Mouse (Mus musculus): ENCODE measurements around the gene Scgb1c1. TPM values are rescaled to one million over a fixed set of nuclear protein-coding genes. Genes with fewer than 3 reads are reported as not detected.

Scgb1c1 gene
- polyA plus RNA-seq, 1 experiment from 2014 or later = not detected

DNA sequence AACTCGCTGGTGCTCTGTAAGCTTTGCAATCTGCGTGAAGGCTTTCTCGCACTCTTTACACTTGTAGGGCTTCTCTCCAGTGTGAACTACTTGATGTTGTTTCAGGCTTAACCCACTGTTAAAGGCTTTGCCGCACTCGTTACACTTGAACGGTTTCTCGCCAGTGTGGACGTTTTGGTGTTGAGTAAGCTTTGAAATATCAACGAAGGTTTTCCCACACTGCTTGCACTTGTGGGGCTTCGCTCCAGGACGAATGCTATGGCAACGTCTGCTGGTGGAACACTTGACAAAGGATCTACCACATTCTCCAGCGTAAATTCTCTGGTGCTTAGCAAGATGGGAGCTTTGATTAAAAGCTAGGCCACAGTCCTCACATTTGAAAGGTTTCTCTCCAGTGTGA lies 33.6 kb upstream of the Scgb1c1 start:
- no peak overlapping the region for H3K9ac ChIP-seq (replicated peaks)
- H3K4me1 ChIP-seq (ENCODE audit: insufficient read depth) = no peaks in the 10 kb centered on the region
- H3K27me3 ChIP-seq (ENCODE audit: insufficient read depth, low read length) = no peaks in the 10 kb centered on the region
- H3K9me3 ChIP-seq (ENCODE audit: low read length) = no peaks in the 10 kb centered on the region
- ATAC-seq (no peak), DNase-seq (no peak)
- no peak for TF ChIP-seq EP300 (IDR thresholded peaks at IDR 0.05; ENCODE audit: low read depth)
- TF ChIP-seq CTCF (IDR thresholded peaks at IDR 0.05; ENCODE audit: low read depth) = no peak
- no peak overlapping the region for H3K27ac ChIP-seq (ENCODE audit: low read depth)
- WGBS (ENCODE audit: insufficient replicate concordance) = 83% methylated on average over 13 of the region's 13 CpGs
- no peak overlapping the region for H3K4me3 ChIP-seq (ENCODE audit: low read depth, low read length)
- H3K4me2 ChIP-seq (ENCODE audit: low read depth, low read length) = no peak overlapping the region
- H3K36me3 ChIP-seq (replicated peaks; ENCODE audit: insufficient read depth, low read length) = no peaks in the 10 kb centered on the region

DNA sequence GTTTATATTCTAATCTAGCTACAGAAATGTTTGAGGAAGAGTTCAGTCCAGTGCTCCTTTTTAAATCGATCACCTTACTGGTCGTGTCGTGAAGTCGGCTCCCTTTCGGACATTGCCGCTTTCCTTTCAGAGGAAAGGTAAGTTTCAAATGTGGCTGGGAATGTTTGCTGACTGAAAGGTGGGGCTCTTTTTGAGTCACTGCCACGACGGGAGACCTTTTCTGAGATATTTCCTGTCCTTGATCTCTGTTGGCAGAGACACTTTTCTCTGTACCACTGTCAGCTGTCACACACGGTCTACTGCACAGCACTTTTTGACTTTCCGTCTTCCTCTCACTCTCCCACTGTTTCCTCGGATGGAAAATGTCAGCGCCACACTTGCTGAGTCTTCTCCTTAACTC lies 32.5 kb upstream of the Scgb1c1 start:
- no peak for ATAC-seq
- H3K4me2 ChIP-seq (ENCODE audit: low read depth, low read length) = no peak overlapping the region
- H3K27me3 ChIP-seq (ENCODE audit: insufficient read depth, low read length) = no peaks in the 10 kb centered on the region
- DNase-seq = no peak
- no peak overlapping the region for H3K4me3 ChIP-seq (ENCODE audit: low read depth, low read length)
- no peaks in the 10 kb centered on the region for H3K36me3 ChIP-seq (replicated peaks; ENCODE audit: insufficient read depth, low read length)
- no peak overlapping the region for H3K27ac ChIP-seq (ENCODE audit: low read depth)
- TF ChIP-seq EP300 (IDR thresholded peaks at IDR 0.05; ENCODE audit: low read depth) (no peak), CTCF (IDR thresholded peaks at IDR 0.05; ENCODE audit: low read depth) (no peak)
- WGBS (ENCODE audit: insufficient replicate concordance) = 81% methylated on average over 12 of the region's 12 CpGs
- no peaks in the 10 kb centered on the region for H3K9me3 ChIP-seq (ENCODE audit: low read length)
- no peaks in the 10 kb centered on the region for H3K4me1 ChIP-seq (ENCODE audit: insufficient read depth)
- H3K9ac ChIP-seq (replicated peaks) = no peak overlapping the region

DNA sequence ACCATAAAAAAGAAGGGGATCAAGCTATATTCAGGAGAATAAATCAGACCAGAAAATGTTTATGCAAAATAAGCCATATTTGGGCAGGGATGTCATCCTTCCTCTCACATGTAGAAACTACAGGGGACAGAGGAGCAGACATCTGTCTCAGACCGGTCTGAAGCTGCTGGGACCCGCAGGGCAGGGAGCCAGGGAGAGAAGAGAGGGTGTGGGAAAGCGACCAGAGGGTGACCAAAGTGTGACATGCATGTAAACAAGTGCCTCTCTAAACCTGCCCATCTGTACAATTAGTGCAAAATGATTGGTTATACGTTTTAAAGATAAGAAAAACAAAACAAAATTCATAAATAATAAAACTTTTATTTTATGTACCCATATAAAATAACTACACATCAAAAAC lies 25.2 kb upstream of the Scgb1c1 start:
- no peak overlapping the region for H3K4me3 ChIP-seq (ENCODE audit: low read depth, low read length)
- no peaks in the 10 kb centered on the region for H3K27me3 ChIP-seq (ENCODE audit: insufficient read depth, low read length)
- H3K9ac ChIP-seq (replicated peaks) = no peak overlapping the region
- no peak overlapping the region for H3K27ac ChIP-seq (ENCODE audit: low read depth)
- 71% methylated on average over 4 of the region's 4 CpGs for WGBS (ENCODE audit: insufficient replicate concordance)
- H3K4me2 ChIP-seq (ENCODE audit: low read depth, low read length) = no peak overlapping the region
- ATAC-seq (no peak), DNase-seq (no peak)
- no peaks in the 10 kb centered on the region for H3K9me3 ChIP-seq (ENCODE audit: low read length)
- no peaks in the 10 kb centered on the region for H3K36me3 ChIP-seq (replicated peaks; ENCODE audit: insufficient read depth, low read length)
- no peak for TF ChIP-seq EP300 (IDR thresholded peaks at IDR 0.05; ENCODE audit: low read depth)
- TF ChIP-seq CTCF (IDR thresholded peaks at IDR 0.05; ENCODE audit: low read depth) = no peak
- H3K4me1 ChIP-seq (ENCODE audit: insufficient read depth) = no peaks in the 10 kb centered on the region; the same call in 1 of the 2 replicates

DNA sequence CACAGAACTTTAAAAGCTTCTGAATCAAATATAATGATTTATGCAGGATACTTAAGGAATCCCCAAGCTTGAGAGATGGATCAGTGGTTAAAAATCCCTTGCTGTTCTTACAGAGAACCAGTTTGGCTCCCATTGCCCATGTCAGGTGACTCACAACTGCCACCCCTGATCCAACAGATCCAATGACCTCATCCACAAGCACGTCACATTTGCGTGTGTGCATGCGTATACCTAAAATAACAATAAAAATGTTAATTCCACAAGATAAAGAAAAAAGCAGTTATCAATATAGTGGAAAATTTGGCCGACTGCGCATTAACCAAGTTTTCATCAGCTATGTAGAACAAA lies 24.1 kb upstream of the Scgb1c1 start:
- no peak for TF ChIP-seq CTCF (IDR thresholded peaks at IDR 0.05; ENCODE audit: low read depth)
- TF ChIP-seq EP300 (IDR thresholded peaks at IDR 0.05; ENCODE audit: low read depth) = no peak
- Histone ChIP-seq H3K36me3 (replicated peaks; ENCODE audit: insufficient read depth, low read length) (no peaks in the 10 kb centered on the region), H3K4me3 (ENCODE audit: low read depth, low read length) (no peak overlapping the region), H3K4me1 (ENCODE audit: insufficient read depth) (no peaks in the 10 kb centered on the region; the same call in 1 of the 2 replicates), H3K9me3 (ENCODE audit: low read length) (no peaks in the 10 kb centered on the region), H3K4me2 (ENCODE audit: low read depth, low read length) (peak overlapping the region; percentile 76), H3K27ac (ENCODE audit: low read depth) (no peak overlapping the region), H3K27me3 (ENCODE audit: insufficient read depth, low read length) (no peaks in the 10 kb centered on the region), H3K9ac (replicated peaks) (no peak overlapping the region)
- DNase-seq (no peak), ATAC-seq (no peak)
- WGBS (ENCODE audit: insufficient replicate concordance) = 60% methylated on average over 5 of the region's 5 CpGs

DNA sequence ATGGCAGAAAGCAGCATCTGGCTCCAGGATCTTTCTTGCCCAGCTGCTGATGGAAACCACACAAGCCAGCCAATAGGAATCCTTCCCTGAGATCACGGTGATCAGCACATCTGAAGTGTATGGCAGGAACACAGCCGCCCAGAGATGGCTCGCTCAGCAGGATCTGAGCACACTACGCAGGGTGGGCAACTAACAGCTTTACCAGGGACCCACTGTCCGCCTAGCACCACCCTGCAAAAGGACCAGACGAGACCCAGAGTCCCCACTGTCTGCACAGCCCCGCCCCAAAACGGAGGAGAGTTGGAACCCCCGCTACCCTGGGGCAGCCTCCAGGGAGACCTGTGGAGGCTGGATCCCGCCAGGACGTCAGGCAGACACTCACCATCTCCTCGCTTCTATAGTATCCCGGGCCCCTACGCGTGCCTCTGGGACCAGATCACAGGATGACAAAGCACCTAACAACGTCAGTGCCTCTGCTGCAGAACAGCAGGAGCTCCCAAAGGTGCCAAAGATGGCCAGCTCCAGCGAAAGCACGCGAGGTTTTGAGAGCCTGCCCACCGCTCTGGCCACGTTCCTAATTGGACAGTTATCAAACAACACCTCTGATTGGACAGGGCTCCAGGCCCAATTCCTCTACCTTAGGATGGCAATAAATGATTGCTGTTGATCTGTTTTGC lies 23.6 kb upstream of the Scgb1c1 start, which contains the start of gene Zfp941:
TSS of gene Zfp941 (minus strand) at position 526 of the 677 bp plus-strand sequence.
- ATAC-seq (peak; percentile 91), DNase-seq (no peak)
- Histone ChIP-seq H3K27me3 (ENCODE audit: insufficient read depth, low read length) (no peaks in the 10 kb centered on the region), H3K4me1 (ENCODE audit: insufficient read depth) (no peaks in the 10 kb centered on the region; the same call in 1 of the 2 replicates), H3K4me3 (ENCODE audit: low read depth, low read length) (peak within 1 kb of the TSS; percentile 47), H3K27ac (ENCODE audit: low read depth) (no peak within 1 kb of the TSS), H3K4me2 (ENCODE audit: low read depth, low read length) (peak within 1 kb of the TSS; percentile 76), H3K36me3 (replicated peaks; ENCODE audit: insufficient read depth, low read length) (no peaks in the 10 kb centered on the region), H3K9me3 (ENCODE audit: low read length) (no peaks in the 10 kb centered on the region), H3K9ac (replicated peaks) (peak within 1 kb of the TSS; percentile 41)
- 5% methylated on average over 21 of the region's 21 CpGs for WGBS (ENCODE audit: insufficient replicate concordance)
- TF ChIP-seq CTCF (IDR thresholded peaks at IDR 0.05; ENCODE audit: low read depth) = no peak
- TF ChIP-seq EP300 (IDR thresholded peaks at IDR 0.05; ENCODE audit: low read depth) = no peak

DNA sequence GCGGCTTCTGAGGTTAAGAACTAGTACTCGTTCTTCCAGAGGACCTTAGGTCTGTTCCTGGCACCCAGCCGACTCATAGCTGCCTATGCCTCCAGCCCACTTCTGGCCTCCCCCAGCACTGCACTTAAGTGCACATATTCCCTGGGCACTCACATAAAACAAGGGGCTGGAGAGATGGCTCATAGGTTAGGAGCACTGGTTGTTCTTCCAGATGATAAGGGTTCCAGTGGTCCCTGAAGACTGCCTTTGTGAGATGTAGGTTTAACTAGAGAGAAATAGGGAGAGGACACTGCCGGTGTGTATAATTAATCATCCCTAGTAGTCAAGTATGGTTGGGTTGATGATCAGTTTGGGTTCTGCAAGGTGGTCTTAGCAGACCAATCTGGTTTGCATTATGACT lies 22.6 kb upstream of the Scgb1c1 start:
- no peaks in the 10 kb centered on the region for H3K9me3 ChIP-seq (ENCODE audit: low read length)
- no peak for DNase-seq
- H3K4me3 ChIP-seq (ENCODE audit: low read depth, low read length) = no peak overlapping the region
- WGBS (ENCODE audit: insufficient replicate concordance) = 88% methylated on average over 4 of the region's 4 CpGs
- no peak overlapping the region for H3K4me2 ChIP-seq (ENCODE audit: low read depth, low read length)
- no peaks in the 10 kb centered on the region for H3K36me3 ChIP-seq (replicated peaks; ENCODE audit: insufficient read depth, low read length)
- no peaks in the 10 kb centered on the region; the same call in 1 of the 2 replicates for H3K4me1 ChIP-seq (ENCODE audit: insufficient read depth)
- H3K27ac ChIP-seq (ENCODE audit: low read depth) = no peak overlapping the region
- H3K27me3 ChIP-seq (ENCODE audit: insufficient read depth, low read length) = no peaks in the 10 kb centered on the region
- TF ChIP-seq CTCF (IDR thresholded peaks at IDR 0.05; ENCODE audit: low read depth) (no peak), EP300 (IDR thresholded peaks at IDR 0.05; ENCODE audit: low read depth) (no peak)
- no peak for ATAC-seq
- no peak overlapping the region for H3K9ac ChIP-seq (replicated peaks)
